Mouse (Mus musculus) mesoderm, embryonic 11.5 days (tissue): Measurements from ENCODE around the gene Gata2.
A peak's percentile ranks its signal among the peaks of the same experiment; 100 is the strongest.

Source experiments
- DNase-seq: peaks from one replicate; pipeline ENCODE4 v3.0.0-alpha.2; 2012; ENCODE audit warnings: low read depth, low spot score

The Gata2 gene

GRCm38 (mm10) chr6:88208321-88208720 is 14.6 kb downstream of the Gata2 start:
- DNase-seq: no peak

GRCm38 (mm10) chr6:88209453-88209852 is 15.8 kb downstream of the Gata2 start:
- DNase-seq: no peak

- no peak for DNase-seq
Measured at GRCm38 (mm10) chr6:88210182-88210581, 16.5 kb downstream of the Gata2 start.

DNA sequence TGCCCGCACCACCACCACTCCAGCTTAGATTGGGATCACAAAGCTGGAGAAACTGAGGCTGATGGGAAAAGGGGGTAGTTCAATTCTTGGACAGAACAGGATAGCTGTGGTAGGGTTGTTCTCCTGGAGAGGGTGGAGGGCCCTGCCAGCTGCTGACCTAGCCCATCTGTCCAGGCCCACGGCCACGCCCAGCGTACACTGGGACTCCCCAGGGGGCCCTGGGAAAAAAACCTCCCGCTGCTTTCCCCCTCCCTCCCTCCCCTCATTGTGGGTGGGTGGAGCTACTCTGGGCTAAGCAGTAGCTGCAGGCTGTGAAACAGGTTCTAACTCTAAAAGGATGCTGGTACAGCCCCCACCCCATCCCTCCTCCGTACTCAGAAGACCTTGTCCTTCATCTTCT is 22.1 kb downstream of the Gata2 start:
- DNase-seq: no peak

DNA sequence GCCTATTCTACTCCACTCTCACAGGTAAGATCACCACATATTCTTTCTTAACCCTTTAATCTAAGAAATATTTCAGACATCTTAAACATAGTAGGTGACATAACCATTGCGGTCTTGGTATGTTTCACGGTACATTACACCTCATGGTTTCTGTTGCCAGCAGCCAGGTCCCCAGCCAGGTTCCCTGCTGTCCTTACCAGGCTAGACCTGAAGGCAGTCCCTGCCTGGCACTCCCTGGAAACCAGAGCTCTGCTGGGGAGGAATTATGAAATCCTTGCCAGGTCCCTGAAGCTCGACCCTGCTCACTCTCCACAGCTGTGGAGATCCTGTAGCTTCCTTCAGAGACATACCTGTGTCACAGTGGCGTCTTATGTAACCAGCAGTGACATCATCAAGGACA is 22.5 kb downstream of the Gata2 start:
- no peak for DNase-seq

GRCm38 (mm10) chr6:88219094-88219493 is 25.4 kb downstream of the Gata2 start:
- DNase-seq: no peak

GRCm38 (mm10) chr6:88221968-88222367 is 28.3 kb downstream of the Gata2 start, which contains the start of gene Dnajb8:
TSS of gene Dnajb8 (plus strand) at chr6:88222268.
- no peak for DNase-seq

DNA sequence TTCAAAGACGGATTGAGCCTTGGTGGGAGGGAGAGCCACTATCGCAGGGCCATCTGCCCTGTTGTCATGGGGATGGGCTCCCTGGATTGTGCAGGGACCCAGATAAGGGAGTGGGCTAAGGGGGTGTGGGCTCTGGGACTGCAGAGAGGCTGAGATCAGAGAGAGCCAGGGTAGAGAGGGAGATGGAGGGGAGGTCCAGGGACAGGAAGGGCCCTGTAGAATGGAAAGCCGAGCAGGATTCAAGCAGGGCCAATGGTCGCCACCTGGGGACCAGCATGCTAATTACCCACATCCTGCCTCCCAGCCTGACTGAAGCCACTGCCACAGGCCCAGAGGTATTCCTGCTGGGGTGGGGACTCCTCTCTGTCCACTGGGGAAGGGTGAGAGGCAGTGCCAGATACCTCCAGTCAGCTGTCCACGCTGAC is 32.9 kb downstream of the Gata2 start:
- DNase-seq: no peak

DNA sequence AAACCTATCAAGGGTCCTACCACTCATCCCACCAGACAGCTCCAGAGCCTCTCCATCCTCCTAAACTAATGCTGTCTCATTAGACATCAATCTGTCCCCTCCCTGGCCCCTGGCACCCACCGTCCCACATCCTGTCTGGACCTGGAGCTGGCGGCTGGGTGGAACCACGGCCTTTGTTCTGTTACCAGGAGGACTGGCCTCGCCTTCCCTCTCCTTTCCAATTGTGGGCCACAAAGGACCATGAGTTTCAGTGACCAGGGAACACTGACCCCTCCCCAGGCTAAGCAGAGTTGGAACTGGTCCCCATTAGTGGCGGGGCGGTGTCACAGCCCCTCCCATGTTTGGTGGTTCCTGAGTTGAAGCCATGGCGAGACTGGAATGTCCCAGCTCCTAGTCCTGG is 33.8 kb downstream of the Gata2 start:
- DNase-seq: no peak

GRCm38 (mm10) chr6:88229221-88229620 is 35.5 kb downstream of the Gata2 start:
- DNase-seq: no peak

- no peak for DNase-seq
Measured at GRCm38 (mm10) chr6:88231821-88232220, 38.1 kb downstream of the Gata2 start.

- DNase-seq: no peak
Measured at GRCm38 (mm10) chr6:88232221-88232620, 38.5 kb downstream of the Gata2 start.

DNA sequence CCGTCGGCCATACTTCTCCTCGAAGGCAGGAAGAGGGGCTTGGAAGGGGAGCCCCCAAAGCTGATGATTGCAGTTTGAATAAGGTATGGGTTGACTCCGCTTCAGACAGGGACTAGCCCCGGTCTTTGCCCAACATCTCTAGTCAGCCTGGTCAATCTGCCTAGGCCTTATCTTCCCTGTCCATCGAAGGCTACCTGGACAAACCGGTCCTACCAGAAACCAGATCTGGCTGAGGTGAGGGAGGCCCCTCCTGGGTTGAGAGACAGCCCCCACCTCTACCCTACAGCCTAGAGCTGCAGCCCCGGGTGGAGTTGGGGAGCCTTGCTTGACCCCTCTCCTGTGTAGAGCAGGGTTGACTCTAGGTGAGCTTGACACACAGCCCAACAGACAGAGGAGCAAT is 40.3 kb downstream of the Gata2 start:
- DNase-seq: no peak

DNA sequence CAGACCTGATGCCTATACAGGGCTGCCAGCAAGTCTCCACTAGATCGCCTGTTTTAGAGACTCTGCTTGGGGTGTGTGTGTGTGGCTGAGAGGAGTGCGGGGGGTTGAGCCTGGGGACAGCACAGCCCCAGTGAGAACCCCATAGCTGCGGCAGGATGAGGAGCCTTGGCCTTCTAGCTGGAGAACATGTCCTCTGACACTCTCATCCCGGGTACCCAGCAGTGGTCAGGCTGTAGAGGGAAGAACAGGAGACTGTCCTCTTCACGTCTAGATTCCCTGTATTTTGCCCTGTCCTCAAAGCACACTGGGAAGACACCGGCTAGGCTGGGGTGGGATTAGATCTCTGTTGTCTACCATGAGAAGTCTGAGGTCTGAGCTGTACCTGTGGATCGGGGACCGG is 41.8 kb downstream of the Gata2 start:
- DNase-seq: no peak

- DNase-seq: peak; percentile 52
Measured at GRCm38 (mm10) chr6:88235983-88236382, 42.3 kb downstream of the Gata2 start.

DNA sequence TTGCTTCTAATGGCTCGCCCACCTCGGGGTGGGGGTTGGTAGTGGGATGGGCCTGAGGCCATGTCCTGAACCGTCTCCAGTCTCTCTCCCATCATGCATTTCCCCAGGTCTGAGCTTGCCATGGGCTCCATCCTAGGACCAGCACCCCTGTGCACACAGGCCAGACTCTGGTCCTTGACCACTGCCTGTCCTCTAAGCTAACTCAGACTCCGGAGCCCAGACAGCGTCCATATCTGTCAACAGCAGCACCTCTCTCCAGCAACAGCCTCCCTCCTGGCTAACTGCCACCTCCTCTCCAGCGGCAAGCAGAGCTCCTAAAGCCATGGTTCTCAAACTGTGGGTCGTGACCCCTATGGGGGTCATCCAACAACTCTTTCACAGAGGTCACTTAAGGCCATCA is 42.8 kb downstream of the Gata2 start:
- DNase-seq: no peak

DNA sequence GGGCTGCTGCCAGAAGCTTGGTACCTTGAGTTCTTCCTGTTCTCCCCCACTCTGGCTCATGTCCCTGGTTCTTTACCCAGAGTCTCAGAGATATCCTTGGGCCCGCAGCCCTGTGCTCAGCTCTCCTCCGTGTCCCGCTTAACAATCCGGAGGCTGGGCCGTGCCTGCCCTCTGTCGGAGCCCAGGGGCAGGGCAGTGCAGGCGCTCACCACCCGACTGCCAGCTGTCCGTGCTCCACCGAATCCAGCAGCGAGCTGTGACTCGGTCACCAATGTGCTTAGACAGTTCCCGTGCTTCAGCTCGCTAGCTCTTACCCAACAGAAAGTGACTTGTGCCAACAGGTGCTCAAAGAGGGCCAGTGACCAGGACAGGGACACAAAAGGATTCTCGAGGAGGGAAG is 48.9 kb downstream of the Gata2 start:
- peak; percentile 74 for DNase-seq

GRCm38 (mm10) chr6:88249231-88249630 is 55.5 kb downstream of the Gata2 start:
- DNase-seq: no peak

DNA sequence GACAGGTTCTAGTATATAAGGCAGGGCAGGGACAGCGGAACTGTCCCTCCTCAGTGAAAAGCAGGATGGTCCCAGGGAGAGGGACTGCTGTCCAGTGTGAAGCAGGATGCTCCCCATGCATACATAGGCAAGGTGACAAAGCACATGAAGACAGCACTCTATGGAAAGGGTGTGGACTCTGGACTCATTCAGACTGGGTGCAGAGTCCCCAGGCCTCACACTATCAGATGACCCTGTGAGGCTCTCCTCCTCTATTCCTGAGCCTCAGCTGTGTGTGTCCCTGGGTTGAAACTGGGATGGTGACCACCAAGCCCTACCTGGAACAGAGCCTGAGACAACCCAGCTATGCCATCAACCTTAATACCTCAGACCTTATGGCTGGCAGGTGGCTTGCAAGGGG is 57.7 kb downstream of the Gata2 start:
- no peak for DNase-seq

DNA sequence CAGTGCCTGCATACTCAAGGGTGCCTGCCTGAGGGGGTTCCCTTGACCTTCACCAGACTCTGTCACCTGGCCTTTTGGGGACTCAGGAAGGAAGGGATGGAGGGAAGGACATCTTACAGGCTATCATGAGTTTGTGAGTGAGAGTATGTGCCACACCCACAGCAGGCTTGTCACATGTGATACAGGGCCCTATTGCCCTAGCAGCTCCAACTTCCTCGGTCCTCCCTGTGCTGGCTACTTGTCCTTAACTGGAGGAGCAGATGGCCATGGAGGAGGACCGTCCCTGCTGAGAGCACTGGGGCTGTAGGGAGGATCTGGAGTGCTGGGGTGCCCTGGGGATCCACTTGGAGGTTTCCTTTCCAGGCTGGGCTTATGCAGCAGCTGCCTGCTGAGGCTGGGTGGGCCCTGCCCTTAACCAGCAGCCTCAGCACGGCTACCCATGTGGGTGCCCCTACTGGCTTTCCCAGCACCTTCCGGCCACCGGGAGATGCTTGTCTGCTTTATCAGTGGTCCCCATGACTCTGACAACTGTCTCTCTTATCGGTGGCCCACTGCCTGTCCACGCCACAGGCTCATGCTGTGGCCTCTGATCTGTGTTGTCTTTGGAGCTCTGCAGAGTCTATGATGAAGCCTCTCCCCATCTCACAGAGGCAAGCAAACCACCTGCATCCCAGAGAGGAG is 58.2 kb downstream of the Gata2 start:
- no peak for DNase-seq

- no peak for DNase-seq
Measured at GRCm38 (mm10) chr6:88254082-88254481, 60.4 kb downstream of the Gata2 start.

- no peak for DNase-seq
Measured at GRCm38 (mm10) chr6:88255435-88255834, 61.7 kb downstream of the Gata2 start.
